Mouse (Mus musculus): ENCODE data around the gene Ccni. TPM values are rescaled to one million over a fixed set of nuclear protein-coding genes. Genes with fewer than 3 reads are reported as not detected.

Ccni gene
- polyA plus RNA-seq, 1 experiment from 2014 or later, result 48.4 TPM

- Histone ChIP-seq H3K4me1 (replicated peaks; ENCODE audit: control insufficient read depth, insufficient read depth) (peaks cover 2% of the 10 kb centered on the region), H3K9ac (ENCODE audit: low read length) (no peak overlapping the region), H3K27me3 (ENCODE audit: control insufficient read depth, insufficient read depth, low read length) (no peaks in the 10 kb centered on the region), H3K27ac (replicated peaks) (no peak overlapping the region), H3K4me2 (replicated peaks; ENCODE audit: low read depth) (no peak overlapping the region), H3K36me3 (ENCODE audit: control insufficient read depth, insufficient read depth, low read length) (peaks cover 12% of the 10 kb centered on the region), H3K9me3 (ENCODE audit: control insufficient read depth, low read length) (no peaks in the 10 kb centered on the region), H3K4me3 (ENCODE audit: low read depth, low read length) (no peak overlapping the region)
- ATAC-seq (ENCODE audit: low FRiP score, low TSS enrichment) (no peak), DNase-seq (ENCODE audit: low spot score) (no peak)
- WGBS, result 67% methylated on average over 4 of the region's 4 CpGs
- TF ChIP-seq CTCF (IDR thresholded peaks at IDR 0.05; ENCODE audit: low read depth) (no peak), EP300 (optimal IDR thresholded peaks at IDR 0.05) (no peak)
Observed at GRCm38 (mm10) chr5:93152451-93152850, 53.8 kb downstream of the Ccni start.

- H3K36me3 ChIP-seq (ENCODE audit: control insufficient read depth, insufficient read depth, low read length), result peaks cover 10% of the 10 kb centered on the region
- no peak overlapping the region for H3K27ac ChIP-seq (replicated peaks)
- 56% methylated on average over 6 of the region's 6 CpGs for WGBS
- no peaks in the 10 kb centered on the region for H3K9me3 ChIP-seq (ENCODE audit: control insufficient read depth, low read length)
- no peak overlapping the region for H3K9ac ChIP-seq (ENCODE audit: low read length)
- no peak for TF ChIP-seq CTCF (IDR thresholded peaks at IDR 0.05; ENCODE audit: low read depth)
- TF ChIP-seq EP300 (optimal IDR thresholded peaks at IDR 0.05), result no peak
- peaks cover 2% of the 10 kb centered on the region for H3K4me1 ChIP-seq (replicated peaks; ENCODE audit: control insufficient read depth, insufficient read depth)
- ATAC-seq (ENCODE audit: low FRiP score, low TSS enrichment), result peak; percentile 51; the same call in 1 of the 2 replicates
- no peaks in the 10 kb centered on the region for H3K27me3 ChIP-seq (ENCODE audit: control insufficient read depth, insufficient read depth, low read length)
- H3K4me2 ChIP-seq (replicated peaks; ENCODE audit: low read depth), result no peak overlapping the region
- H3K4me3 ChIP-seq (ENCODE audit: low read depth, low read length), result no peak overlapping the region
- no peak for DNase-seq (ENCODE audit: low spot score)
Observed at GRCm38 (mm10) chr5:93151985-93152384, 54.3 kb downstream of the Ccni start.

- H3K9me3 ChIP-seq (ENCODE audit: control insufficient read depth, low read length), result no peaks in the 10 kb centered on the region
- H3K36me3 ChIP-seq (ENCODE audit: control insufficient read depth, insufficient read depth, low read length), result peaks cover 2% of the 10 kb centered on the region; the same call in 1 of the 2 replicates
- no peak overlapping the region for H3K4me2 ChIP-seq (replicated peaks; ENCODE audit: low read depth)
- 57% methylated on average over 12 of the region's 12 CpGs for WGBS
- 0 out of 2 replicates have a peak overlapping the region, but pooled peaks have one; percentile 23 for H3K9ac ChIP-seq (ENCODE audit: low read length)
- no peak for TF ChIP-seq CTCF (IDR thresholded peaks at IDR 0.05; ENCODE audit: low read depth)
- TF ChIP-seq EP300 (optimal IDR thresholded peaks at IDR 0.05), result no peak
- peaks cover 2% of the 10 kb centered on the region for H3K4me1 ChIP-seq (replicated peaks; ENCODE audit: control insufficient read depth, insufficient read depth)
- ATAC-seq (ENCODE audit: low FRiP score, low TSS enrichment) (no peak), DNase-seq (ENCODE audit: low spot score) (no peak)
- no peak overlapping the region for H3K4me3 ChIP-seq (ENCODE audit: low read depth, low read length)
- peak overlapping the region; percentile 61 for H3K27ac ChIP-seq (replicated peaks)
- no peaks in the 10 kb centered on the region for H3K27me3 ChIP-seq (ENCODE audit: control insufficient read depth, insufficient read depth, low read length)
Observed at GRCm38 (mm10) chr5:93149969-93150777, 56.1 kb downstream of the Ccni start.

- no peak overlapping the region for H3K4me2 ChIP-seq (replicated peaks; ENCODE audit: low read depth)
- H3K4me1 ChIP-seq (replicated peaks; ENCODE audit: control insufficient read depth, insufficient read depth), result peaks cover 5% of the 10 kb centered on the region
- TF ChIP-seq EP300 (optimal IDR thresholded peaks at IDR 0.05) (no peak), CTCF (IDR thresholded peaks at IDR 0.05; ENCODE audit: low read depth) (no peak)
- peaks cover 10% of the 10 kb centered on the region for H3K36me3 ChIP-seq (ENCODE audit: control insufficient read depth, insufficient read depth, low read length)
- H3K27ac ChIP-seq (replicated peaks), result no peak overlapping the region
- no peak overlapping the region for H3K4me3 ChIP-seq (ENCODE audit: low read depth, low read length)
- no peaks in the 10 kb centered on the region for H3K9me3 ChIP-seq (ENCODE audit: control insufficient read depth, low read length)
- 83% methylated on average over 6 of the region's 6 CpGs for WGBS
- DNase-seq (ENCODE audit: low spot score) (no peak), ATAC-seq (ENCODE audit: low FRiP score, low TSS enrichment) (no peak)
- no peak overlapping the region for H3K9ac ChIP-seq (ENCODE audit: low read length)
- no peaks in the 10 kb centered on the region for H3K27me3 ChIP-seq (ENCODE audit: control insufficient read depth, insufficient read depth, low read length)
Observed at GRCm38 (mm10) chr5:93145504-93145903, 60.8 kb downstream of the Ccni start.

- H3K27me3 ChIP-seq (ENCODE audit: control insufficient read depth, insufficient read depth, low read length), result no peaks in the 10 kb centered on the region
- no peak for TF ChIP-seq EP300 (optimal IDR thresholded peaks at IDR 0.05)
- no peak for TF ChIP-seq CTCF (IDR thresholded peaks at IDR 0.05; ENCODE audit: low read depth)
- H3K36me3 ChIP-seq (ENCODE audit: control insufficient read depth, insufficient read depth, low read length), result peaks cover 10% of the 10 kb centered on the region
- peaks cover 3% of the 10 kb centered on the region for H3K4me1 ChIP-seq (replicated peaks; ENCODE audit: control insufficient read depth, insufficient read depth)
- H3K4me2 ChIP-seq (replicated peaks; ENCODE audit: low read depth), result no peak overlapping the region
- no peak overlapping the region for H3K4me3 ChIP-seq (ENCODE audit: low read depth, low read length)
- H3K27ac ChIP-seq (replicated peaks), result no peak overlapping the region
- ATAC-seq (ENCODE audit: low FRiP score, low TSS enrichment), result no peak
- 23% methylated on average over 5 of the region's 5 CpGs for WGBS
- DNase-seq (ENCODE audit: low spot score), result no peak
- H3K9ac ChIP-seq (ENCODE audit: low read length), result no peak overlapping the region
- no peaks in the 10 kb centered on the region for H3K9me3 ChIP-seq (ENCODE audit: control insufficient read depth, low read length)
Observed at GRCm38 (mm10) chr5:93144874-93145273, 61.4 kb downstream of the Ccni start.

All from stomach, postnatal 0 days (tissue).